Mouse (Mus musculus) thymus, adult 2 months (tissue): ENCODE results near the gene Pum1. TPM values are rescaled to one million over a fixed set of nuclear protein-coding genes. Genes with fewer than 3 reads are reported as not detected.

Experiments used
- DNase-seq: peaks from one replicate; pipeline ENCODE4 v3.0.0; 2021
- H3K27ac ChIP-seq: fragments of 200-500 bp; 2 replicates; pipeline ENCODE4 v1.5.1; 2012; ENCODE audit warnings: low read length, control low read depth; ENCODE audit not compliant: control insufficient read depth, insufficient read depth
- H3K27me3 ChIP-seq: fragments of 200-500 bp; 2 replicates; pipeline ENCODE4 v1.6.1; 2012; ENCODE audit warnings: mild to moderate bottlenecking, low read length, moderate library complexity, mixed read lengths; ENCODE audit not compliant: control insufficient read depth, insufficient read depth
- H3K36me3 ChIP-seq: fragments of 200-500 bp; 2 replicates; pipeline ENCODE4 v1.6.1; 2012; ENCODE audit warnings: mild to moderate bottlenecking, low read length, moderate library complexity; ENCODE audit not compliant: control insufficient read depth, insufficient read depth
- H3K4me1 ChIP-seq: fragments of 200-500 bp; replicated peaks from 2 replicates; pipeline ENCODE4 v1.6.1; 2012; ENCODE audit warnings: low read length; ENCODE audit not compliant: control insufficient read depth, insufficient read depth
- H3K4me3 ChIP-seq: fragments of 200-500 bp; 2 replicates; pipeline ENCODE4 v1.5.1; 2012; ENCODE audit warnings: mild to moderate bottlenecking, low read length, control low read depth, moderate library complexity; ENCODE audit not compliant: control insufficient read depth, insufficient read depth
- CTCF ChIP-seq: fragments of 200-500 bp; IDR thresholded peaks from 2 replicates; pipeline ENCODE4 v1.5.1; 2012; ENCODE audit warnings: mild to moderate bottlenecking, control low read depth, low read length, moderate library complexity, borderline replicate concordance; ENCODE audit not compliant: control insufficient read depth, poor library complexity, insufficient read depth; ENCODE audit errors: extremely low read depth
- POLR2A ChIP-seq: fragments of 200-500 bp; IDR thresholded peaks from 2 replicates; pipeline ENCODE4 v1.6.1; 2012; ENCODE audit warnings: mild to moderate bottlenecking, low read length, control low read depth, moderate library complexity; ENCODE audit not compliant: control insufficient read depth, poor library complexity, insufficient read depth; ENCODE audit errors: extremely low read depth
- WGBS: fragments of 180-500 bp; shearing (Covaris S2); methylation state at CpG from one replicate; pipeline ENCODE4 v1.1.7; 2018; 5-methylcytosine and 5-hydroxymethylcytosine counted together
- polyA plus RNA-seq: library from polyadenylated mRNA; depleted of rRNA; stranded (reverse); fragments of >200 nt; gene quantifications from 2 replicates; pipeline ENCODE4 v1.2.3, GENCODE M21; 2012

Gene Pum1
- polyA plus RNA-seq, 1 experiment, result 95.4 TPM

DNA sequence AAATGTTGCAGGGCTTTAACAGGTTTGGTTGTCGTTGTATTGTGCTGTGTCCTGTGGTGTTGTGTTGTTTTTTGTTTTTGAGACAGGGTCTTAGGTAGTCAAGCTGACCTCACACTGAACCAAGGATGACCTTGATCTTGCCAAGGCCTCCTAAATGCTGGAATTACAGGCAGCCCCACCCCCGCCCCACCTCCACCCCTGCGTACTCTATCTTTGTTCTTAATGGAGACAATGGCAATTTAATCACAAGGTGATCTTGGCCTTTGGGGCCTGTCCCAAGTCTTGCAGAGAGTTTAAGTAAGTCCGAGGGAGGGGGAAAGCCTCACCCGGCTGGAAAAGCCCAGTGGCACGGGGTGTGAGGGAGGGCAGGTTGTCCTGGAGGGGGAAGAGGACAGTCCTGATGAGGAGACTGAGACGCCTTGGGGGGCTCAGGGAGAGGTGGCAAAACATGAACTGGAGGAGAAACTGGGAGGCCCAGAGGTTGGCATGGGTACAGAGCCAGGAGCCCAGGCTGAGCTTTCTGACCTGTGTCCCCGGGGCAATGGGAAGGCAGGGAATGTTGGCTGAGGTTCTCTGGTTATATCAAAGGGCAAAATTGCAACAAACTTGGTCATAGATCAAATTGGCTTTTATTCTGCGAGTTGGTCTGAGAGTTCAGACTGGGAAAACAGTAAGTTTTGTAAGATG lies 22.9 kb upstream of the Pum1 start:
- H3K36me3 ChIP-seq, result no peaks in the 10 kb centered on the region
- DNase-seq, result no peak
- no peaks in the 10 kb centered on the region for H3K4me1 ChIP-seq
- 93% methylated on average over 9 of the region's 9 CpGs for WGBS
- no peak overlapping the region for H3K4me3 ChIP-seq
- no peak overlapping the region for H3K27ac ChIP-seq
- TF ChIP-seq POLR2A (no peak), CTCF (no peak)
- H3K27me3 ChIP-seq, result no peaks in the 10 kb centered on the region

DNA sequence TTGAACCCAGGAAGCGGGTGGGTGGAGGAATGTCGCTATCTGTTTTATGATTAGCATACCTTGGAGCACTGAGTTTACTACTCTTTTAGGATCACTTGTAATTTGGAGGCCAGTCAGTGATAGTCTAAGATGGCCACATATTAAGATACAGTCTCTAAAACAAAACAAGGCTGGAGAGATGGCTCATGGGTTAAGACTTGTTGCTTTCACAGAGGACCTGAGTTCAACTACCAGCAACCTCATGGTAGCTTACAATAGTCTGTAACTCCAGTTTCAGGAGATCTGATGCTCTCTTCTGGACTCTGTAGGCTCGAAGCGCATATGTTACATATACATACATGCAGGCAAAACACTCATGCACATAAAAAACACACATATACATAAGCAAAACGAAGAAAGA lies 20.7 kb upstream of the Pum1 start:
- TF ChIP-seq CTCF, result no peak
- no peak for TF ChIP-seq POLR2A
- no peaks in the 10 kb centered on the region for H3K36me3 ChIP-seq
- H3K27ac ChIP-seq, result no peak overlapping the region
- no peak overlapping the region for H3K4me3 ChIP-seq
- DNase-seq, result no peak
- H3K4me1 ChIP-seq, result no peaks in the 10 kb centered on the region
- 95% methylated on average over 5 of the region's 5 CpGs for WGBS
- no peaks in the 10 kb centered on the region for H3K27me3 ChIP-seq

DNA sequence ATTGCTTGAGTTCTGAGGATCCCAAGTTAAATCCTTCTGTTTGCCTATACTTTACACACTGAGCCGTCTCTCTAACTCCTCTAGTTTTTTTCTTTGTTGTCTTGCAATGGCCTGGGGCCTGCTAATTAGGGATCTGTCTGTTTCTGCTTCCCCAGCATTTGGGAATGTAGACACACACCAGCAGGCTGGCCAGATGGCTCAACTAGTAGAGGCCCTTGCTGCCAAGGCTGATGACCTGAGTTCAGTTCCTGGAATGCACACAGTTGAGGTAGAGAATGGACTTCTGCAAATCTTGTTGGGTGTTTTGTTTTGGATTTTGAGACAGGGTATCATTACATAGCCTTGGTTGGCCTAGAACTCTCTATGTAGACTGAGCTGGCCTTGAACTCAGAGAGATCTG lies 17.7 kb upstream of the Pum1 start:
- Histone ChIP-seq H3K4me1 (no peaks in the 10 kb centered on the region), H3K27ac (no peak overlapping the region), H3K27me3 (no peaks in the 10 kb centered on the region), H3K4me3 (no peak overlapping the region), H3K36me3 (no peaks in the 10 kb centered on the region)
- TF ChIP-seq CTCF (no peak), POLR2A (no peak)
- 100% methylated on average over 1 of the region's 1 CpGs for WGBS
- DNase-seq, result no peak

DNA sequence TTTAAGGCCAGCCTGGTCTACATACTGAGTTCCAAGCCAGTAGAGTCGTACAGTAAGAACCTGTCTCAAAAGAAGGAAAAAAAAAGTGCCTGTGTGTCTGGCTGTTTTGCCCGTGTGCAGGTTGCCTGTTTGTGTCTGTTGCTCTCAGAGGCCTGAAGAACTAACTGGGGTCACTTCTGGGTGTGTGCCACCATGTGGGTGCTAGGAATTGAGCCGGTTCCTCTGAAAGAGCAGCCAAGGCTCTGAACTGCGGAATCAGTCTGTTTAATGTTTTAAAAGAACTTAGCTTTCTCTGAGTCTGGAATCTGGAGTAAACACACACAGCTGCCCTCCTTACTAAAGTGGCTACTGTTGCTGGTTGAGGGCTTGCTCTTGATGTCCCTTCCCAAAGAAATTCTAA lies 11.8 kb upstream of the Pum1 start:
- H3K27ac ChIP-seq, result no peak overlapping the region
- TF ChIP-seq POLR2A (no peak), CTCF (no peak)
- no peaks in the 10 kb centered on the region for H3K36me3 ChIP-seq
- 92% methylated on average over 4 of the region's 4 CpGs for WGBS
- H3K4me1 ChIP-seq, result no peaks in the 10 kb centered on the region
- H3K27me3 ChIP-seq, result no peaks in the 10 kb centered on the region
- H3K4me3 ChIP-seq, result no peak overlapping the region
- no peak for DNase-seq

DNA sequence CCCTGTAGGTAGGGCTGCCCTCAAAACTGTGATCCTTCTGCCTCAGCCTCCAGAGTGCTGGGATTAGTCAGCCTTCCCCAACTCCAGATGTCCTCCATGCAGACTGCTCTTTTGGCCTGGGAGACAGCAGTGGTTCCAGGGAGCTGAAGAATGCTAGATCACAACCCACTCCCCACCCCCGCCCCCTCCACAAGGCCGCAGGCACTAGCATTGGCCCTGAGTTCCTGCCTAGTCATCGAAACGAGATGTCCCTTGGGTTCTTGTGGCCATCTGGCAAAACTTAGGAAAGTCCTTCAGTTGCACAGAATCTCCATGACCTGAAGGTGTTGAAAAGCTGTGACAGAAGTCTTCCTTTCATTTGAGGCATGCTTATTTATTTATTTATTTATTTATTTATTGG lies 10.6 kb upstream of the Pum1 start:
- Histone ChIP-seq H3K36me3 (no peaks in the 10 kb centered on the region), H3K27me3 (no peaks in the 10 kb centered on the region), H3K4me3 (no peak overlapping the region), H3K4me1 (no peaks in the 10 kb centered on the region), H3K27ac (no peak overlapping the region)
- no peak for TF ChIP-seq CTCF
- no peak for TF ChIP-seq POLR2A
- no peak for DNase-seq
- WGBS, result 90% methylated on average over 4 of the region's 4 CpGs

DNA sequence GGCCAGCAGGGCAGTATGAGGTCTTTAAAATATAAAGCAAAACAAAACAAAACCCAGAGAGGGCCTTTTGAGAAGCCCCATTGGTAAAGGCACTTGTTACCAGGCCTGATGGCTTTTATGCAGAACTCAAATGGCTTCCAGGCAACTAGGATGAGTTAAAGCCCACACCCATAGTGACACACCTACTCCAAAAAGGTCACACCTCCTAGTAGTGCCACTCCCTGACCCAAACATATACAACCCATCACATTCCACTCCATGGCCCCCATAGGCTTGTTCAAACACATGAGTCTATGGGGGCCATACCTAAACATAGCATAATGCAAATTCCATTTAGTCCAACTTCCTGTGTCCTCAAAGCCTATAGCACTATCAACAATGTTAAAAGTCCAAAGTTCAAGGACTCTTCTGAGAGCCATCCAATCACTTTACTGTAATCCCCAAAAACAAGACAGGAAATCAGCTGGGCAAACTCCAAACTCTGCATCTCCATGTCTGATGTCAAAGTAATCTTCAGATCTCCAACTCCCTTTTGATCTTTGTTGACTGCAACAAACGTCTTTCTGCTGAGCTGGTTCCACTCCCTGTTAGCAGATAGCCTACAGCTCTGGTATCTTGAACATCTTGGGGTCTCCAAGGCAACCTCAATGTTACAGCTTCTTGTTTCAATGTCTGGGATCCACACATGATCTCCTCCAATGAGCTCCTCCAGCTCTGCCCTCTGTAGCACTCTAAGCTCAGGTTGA lies 5.1 kb upstream of the Pum1 start:
- Histone ChIP-seq H3K4me3 (no peak overlapping the region), H3K4me1 (peaks cover 8% of the 10 kb centered on the region), H3K36me3 (no peaks in the 10 kb centered on the region), H3K27ac (no peak overlapping the region), H3K27me3 (no peaks in the 10 kb centered on the region)
- 2% methylated on average over 1 of the region's 1 CpGs for WGBS
- TF ChIP-seq POLR2A, result no peak
- TF ChIP-seq CTCF, result no peak
- no peak for DNase-seq

DNA sequence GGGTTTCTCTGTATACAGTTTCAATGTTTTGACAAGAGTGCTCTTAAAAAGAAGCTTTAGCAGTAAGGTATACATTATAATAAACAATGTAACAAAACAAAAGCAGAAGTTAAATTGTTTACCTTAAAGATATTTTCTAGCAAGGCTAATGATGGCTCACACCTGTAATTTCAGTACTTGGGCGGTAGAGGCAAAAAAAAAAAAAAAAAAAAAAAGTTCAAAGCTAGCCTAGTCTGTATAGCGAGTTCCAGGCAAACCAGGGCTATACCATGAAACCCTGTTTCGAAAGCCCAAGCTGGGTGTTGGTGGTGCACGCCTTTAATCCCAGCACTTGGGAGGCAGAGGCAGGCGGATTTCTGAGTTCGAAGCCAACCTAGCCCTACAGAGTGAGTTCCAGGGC lies 3.7 kb upstream of the Pum1 start:
- H3K4me3 ChIP-seq, result no peak overlapping the region
- TF ChIP-seq CTCF (no peak), POLR2A (no peak)
- H3K27me3 ChIP-seq, result no peaks in the 10 kb centered on the region
- H3K27ac ChIP-seq, result no peak overlapping the region
- DNase-seq, result no peak
- no peaks in the 10 kb centered on the region for H3K36me3 ChIP-seq
- WGBS, result 90% methylated on average over 6 of the region's 6 CpGs
- H3K4me1 ChIP-seq, result peaks cover 10% of the 10 kb centered on the region
